Mouse (Mus musculus): ENCODE results near the gene Echdc3. TPM values are rescaled to one million over a fixed set of nuclear protein-coding genes. Genes with fewer than 3 reads are reported as not detected.

Gene Echdc3
- polyA plus RNA-seq, 1 experiment from 2014 or later: 2.8 TPM

GRCm38 (mm10) chr2:6189675-6189998 lies 23.2 kb downstream of the Echdc3 start:
- DNase-seq (ENCODE audit: low spot score, missing footprints): no peak
- Histone ChIP-seq H3K4me2 (no peak overlapping the region), H3K36me3 (ENCODE audit: control insufficient read depth, insufficient read depth, low read length) (no peaks in the 10 kb centered on the region), H3K4me1 (ENCODE audit: control insufficient read depth, insufficient read depth, low read length) (no peaks in the 10 kb centered on the region), H3K9me3 (ENCODE audit: control insufficient read depth, low read length) (no peaks in the 10 kb centered on the region), H3K4me3 (ENCODE audit: low read depth, low read length) (no peak overlapping the region), H3K27me3 (ENCODE audit: control insufficient read depth, insufficient read depth, low read length) (no peaks in the 10 kb centered on the region), H3K27ac (ENCODE audit: low read depth, low read length) (no peak overlapping the region), H3K9ac (ENCODE audit: low read length) (no peak overlapping the region)
- 83% methylated on average over 2 of the region's 2 CpGs for WGBS
- no peak for ATAC-seq (ENCODE audit: low FRiP score)

- 77% methylated on average over 11 of the region's 11 CpGs for WGBS
- Histone ChIP-seq H3K4me1 (ENCODE audit: control insufficient read depth, insufficient read depth, low read length) (no peaks in the 10 kb centered on the region), H3K27me3 (ENCODE audit: control insufficient read depth, insufficient read depth, low read length) (no peaks in the 10 kb centered on the region), H3K4me3 (ENCODE audit: low read depth, low read length) (no peak overlapping the region), H3K27ac (ENCODE audit: low read depth, low read length) (no peak overlapping the region), H3K9me3 (ENCODE audit: control insufficient read depth, low read length) (no peaks in the 10 kb centered on the region), H3K36me3 (ENCODE audit: control insufficient read depth, insufficient read depth, low read length) (no peaks in the 10 kb centered on the region), H3K9ac (ENCODE audit: low read length) (no peak overlapping the region), H3K4me2 (no peak overlapping the region)
- no peak for ATAC-seq (ENCODE audit: low FRiP score)
- no peak for DNase-seq (ENCODE audit: low spot score, missing footprints)
Observed at GRCm38 (mm10) chr2:6188891-6189674, 23.8 kb downstream of the Echdc3 start.

GRCm38 (mm10) chr2:6187418-6187817 lies 25.4 kb downstream of the Echdc3 start:
- no peaks in the 10 kb centered on the region for H3K9me3 ChIP-seq (ENCODE audit: control insufficient read depth, low read length)
- no peak overlapping the region for H3K27ac ChIP-seq (ENCODE audit: low read depth, low read length)
- no peaks in the 10 kb centered on the region for H3K36me3 ChIP-seq (ENCODE audit: control insufficient read depth, insufficient read depth, low read length)
- ATAC-seq (ENCODE audit: low FRiP score) (no peak), DNase-seq (ENCODE audit: low spot score, missing footprints) (no peak)
- no peak overlapping the region for H3K9ac ChIP-seq (ENCODE audit: low read length)
- no peak overlapping the region for H3K4me2 ChIP-seq
- WGBS: 76% methylated on average over 11 of the region's 11 CpGs
- no peak overlapping the region for H3K4me3 ChIP-seq (ENCODE audit: low read depth, low read length)
- H3K4me1 ChIP-seq (ENCODE audit: control insufficient read depth, insufficient read depth, low read length): no peaks in the 10 kb centered on the region
- H3K27me3 ChIP-seq (ENCODE audit: control insufficient read depth, insufficient read depth, low read length): no peaks in the 10 kb centered on the region

- Histone ChIP-seq H3K4me1 (ENCODE audit: control insufficient read depth, insufficient read depth, low read length) (no peaks in the 10 kb centered on the region), H3K9me3 (ENCODE audit: control insufficient read depth, low read length) (no peaks in the 10 kb centered on the region), H3K27ac (ENCODE audit: low read depth, low read length) (no peak overlapping the region), H3K4me2 (no peak overlapping the region), H3K27me3 (ENCODE audit: control insufficient read depth, insufficient read depth, low read length) (no peaks in the 10 kb centered on the region), H3K36me3 (ENCODE audit: control insufficient read depth, insufficient read depth, low read length) (no peaks in the 10 kb centered on the region), H3K9ac (ENCODE audit: low read length) (no peak overlapping the region), H3K4me3 (ENCODE audit: low read depth, low read length) (no peak overlapping the region)
- DNase-seq (ENCODE audit: low spot score, missing footprints) (no peak), ATAC-seq (ENCODE audit: low FRiP score) (no peak)
- WGBS: 71% methylated on average over 4 of the region's 4 CpGs
Observed at GRCm38 (mm10) chr2:6186913-6187312, 25.9 kb downstream of the Echdc3 start.

- no peak for DNase-seq (ENCODE audit: low spot score, missing footprints)
- WGBS: 88% methylated on average over 1 of the region's 1 CpGs
Observed at GRCm38 (mm10) chr2:6179749-6180117, 33.1 kb downstream of the Echdc3 start.

GRCm38 (mm10) chr2:6178901-6179748 lies 33.7 kb downstream of the Echdc3 start:
- Histone ChIP-seq H3K4me2 (no peak overlapping the region), H3K9me3 (ENCODE audit: control insufficient read depth, low read length) (no peaks in the 10 kb centered on the region), H3K9ac (ENCODE audit: low read length) (no peak overlapping the region), H3K36me3 (ENCODE audit: control insufficient read depth, insufficient read depth, low read length) (no peaks in the 10 kb centered on the region), H3K4me1 (ENCODE audit: control insufficient read depth, insufficient read depth, low read length) (no peaks in the 10 kb centered on the region), H3K4me3 (ENCODE audit: low read depth, low read length) (no peak overlapping the region), H3K27me3 (ENCODE audit: control insufficient read depth, insufficient read depth, low read length) (no peaks in the 10 kb centered on the region), H3K27ac (ENCODE audit: low read depth, low read length) (no peak overlapping the region)
- WGBS: 93% methylated on average over 16 of the region's 16 CpGs
- DNase-seq (ENCODE audit: low spot score, missing footprints): no peak
- no peak for ATAC-seq (ENCODE audit: low FRiP score)

More at GRCm38 (mm10) chr2:6179749-6180117, 33.1 kb downstream of the Echdc3 start:
- ATAC-seq (ENCODE audit: low FRiP score): no peak
- Histone ChIP-seq H3K4me1 (ENCODE audit: control insufficient read depth, insufficient read depth, low read length) (no peaks in the 10 kb centered on the region), H3K27me3 (ENCODE audit: control insufficient read depth, insufficient read depth, low read length) (no peaks in the 10 kb centered on the region), H3K9ac (ENCODE audit: low read length) (no peak overlapping the region), H3K4me2 (no peak overlapping the region), H3K27ac (ENCODE audit: low read depth, low read length) (no peak overlapping the region), H3K9me3 (ENCODE audit: control insufficient read depth, low read length) (no peaks in the 10 kb centered on the region), H3K36me3 (ENCODE audit: control insufficient read depth, insufficient read depth, low read length) (no peaks in the 10 kb centered on the region), H3K4me3 (ENCODE audit: low read depth, low read length) (no peak overlapping the region)

- Histone ChIP-seq H3K9ac (ENCODE audit: low read length) (no peak overlapping the region), H3K4me1 (ENCODE audit: control insufficient read depth, insufficient read depth, low read length) (no peaks in the 10 kb centered on the region), H3K27ac (ENCODE audit: low read depth, low read length) (no peak overlapping the region), H3K27me3 (ENCODE audit: control insufficient read depth, insufficient read depth, low read length) (no peaks in the 10 kb centered on the region), H3K9me3 (ENCODE audit: control insufficient read depth, low read length) (no peaks in the 10 kb centered on the region), H3K4me3 (ENCODE audit: low read depth, low read length) (no peak overlapping the region), H3K36me3 (ENCODE audit: control insufficient read depth, insufficient read depth, low read length) (no peaks in the 10 kb centered on the region), H3K4me2 (no peak overlapping the region)
- ATAC-seq (ENCODE audit: low FRiP score) (no peak), DNase-seq (ENCODE audit: low spot score, missing footprints) (no peak)
- WGBS: 58% methylated on average over 3 of the region's 3 CpGs
Observed at GRCm38 (mm10) chr2:6173013-6173412, 39.8 kb downstream of the Echdc3 start.

GRCm38 (mm10) chr2:6168560-6168959 lies 44.3 kb downstream of the Echdc3 start:
- no peak for DNase-seq (ENCODE audit: low spot score, missing footprints)
- Histone ChIP-seq H3K36me3 (ENCODE audit: control insufficient read depth, insufficient read depth, low read length) (no peaks in the 10 kb centered on the region), H3K4me2 (no peak overlapping the region), H3K27ac (ENCODE audit: low read depth, low read length) (no peak overlapping the region), H3K9me3 (ENCODE audit: control insufficient read depth, low read length) (no peaks in the 10 kb centered on the region), H3K9ac (ENCODE audit: low read length) (no peak overlapping the region), H3K4me1 (ENCODE audit: control insufficient read depth, insufficient read depth, low read length) (no peaks in the 10 kb centered on the region), H3K27me3 (ENCODE audit: control insufficient read depth, insufficient read depth, low read length) (no peaks in the 10 kb centered on the region), H3K4me3 (ENCODE audit: low read depth, low read length) (no peak overlapping the region)
- WGBS: 81% methylated on average over 2 of the region's 2 CpGs
- ATAC-seq (ENCODE audit: low FRiP score): 0 out of 2 replicates have a peak, but pooled peaks have one; percentile 11

- no peak overlapping the region for H3K27ac ChIP-seq (ENCODE audit: low read depth, low read length)
- DNase-seq (ENCODE audit: low spot score, missing footprints): peak; percentile 98
- H3K27me3 ChIP-seq (ENCODE audit: control insufficient read depth, insufficient read depth, low read length): no peaks in the 10 kb centered on the region
- 33% methylated on average over 5 of the region's 5 CpGs for WGBS
- no peak overlapping the region for H3K9ac ChIP-seq (ENCODE audit: low read length)
- H3K36me3 ChIP-seq (ENCODE audit: control insufficient read depth, insufficient read depth, low read length): no peaks in the 10 kb centered on the region
- H3K4me1 ChIP-seq (ENCODE audit: control insufficient read depth, insufficient read depth, low read length): no peaks in the 10 kb centered on the region
- peak; percentile 57; the same call in 1 of the 2 replicates for ATAC-seq (ENCODE audit: low FRiP score)
- no peak overlapping the region for H3K4me3 ChIP-seq (ENCODE audit: low read depth, low read length)
- H3K9me3 ChIP-seq (ENCODE audit: control insufficient read depth, low read length): no peaks in the 10 kb centered on the region
- H3K4me2 ChIP-seq: no peak overlapping the region
Observed at GRCm38 (mm10) chr2:6167843-6168558, 44.8 kb downstream of the Echdc3 start.
